ENCODE assay signal across 17 mouse cellular contexts in the genomic region with DNA sequence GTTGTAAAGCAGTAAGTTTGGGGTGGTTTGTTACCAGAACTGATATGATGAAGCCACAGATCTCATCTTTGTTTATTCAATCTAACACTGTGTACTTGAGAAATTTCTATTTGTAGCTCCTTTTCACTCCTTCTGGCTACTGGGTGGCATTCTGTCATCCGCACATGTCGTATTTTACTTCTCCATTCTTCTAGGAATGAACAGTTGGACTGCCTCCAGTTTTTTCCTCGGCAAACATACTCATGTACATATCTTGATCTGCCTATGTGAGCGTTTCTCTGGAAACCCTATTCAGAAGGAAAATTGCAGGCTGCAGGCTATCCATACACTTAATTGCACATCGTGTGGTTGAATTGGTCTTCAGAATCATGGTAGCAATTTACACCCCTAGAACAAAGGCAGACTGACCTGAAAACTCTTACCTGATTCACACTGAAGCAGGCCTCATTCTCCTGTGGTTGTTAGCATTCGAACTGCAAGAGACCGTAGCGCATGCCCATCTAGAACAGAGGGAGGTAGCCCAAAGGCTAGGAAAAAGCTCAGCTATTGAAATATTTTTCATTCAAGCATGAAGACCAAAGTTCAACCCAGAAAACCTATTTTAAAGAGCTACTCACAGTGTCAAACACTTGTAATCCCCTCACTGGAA.
DNase-seq lines count a peak whose midpoint lies in the region; ATAC-seq and TF ChIP-seq lines count a peak whose summit lies in the region.
"Had no signal": no experiment of that assay in that cellular context is flagged by ENCODE, and none has a peak within 500 bp of the region (broad histone marks: within the 10 kb centered on the region; RNA-seq: fewer than 3 reads in every experiment).

No protein-coding gene starts in this region.

- no peak overlapping the region for H3K4me3 ChIP-seq in embryonic facial prominence, embryonic 14.5 days (ENCODE audit: low read depth, low read length)
- H3K4me3 ChIP-seq in embryonic facial prominence, embryonic 10.5 days = no peak overlapping the region
- no peak overlapping the region for H3K4me3 ChIP-seq in lung, embryonic 14.5 days (ENCODE audit: low read depth, low read length)
- no peak overlapping the region for H3K4me3 ChIP-seq in lung, adult 2 months (replicated peaks; ENCODE audit: extremely low read depth, low read depth, low read length)
- H3K4me3 ChIP-seq: hindbrain, embryonic 15.5 days; limb, embryonic 15.5 days; megakaryocyte, embryonic 14.5 days; myocyte had no signal

- no peak overlapping the region for H3K27ac ChIP-seq in embryonic facial prominence, embryonic 14.5 days (replicated peaks; ENCODE audit: low read depth, low read length)
- no peak overlapping the region for H3K27ac ChIP-seq in embryonic facial prominence, embryonic 10.5 days (replicated peaks)
- no peak overlapping the region for H3K27ac ChIP-seq in lung, embryonic 14.5 days (ENCODE audit: low read depth)
- H3K27ac ChIP-seq: hindbrain, embryonic 15.5 days; limb, embryonic 15.5 days; stomach, postnatal 0 days had no signal

- TF ChIP-seq CTCF in lung, embryonic 14.5 days (IDR thresholded peaks at IDR 0.05; ENCODE audit: low read depth) = no peak
- no peak for TF ChIP-seq CTCF in lung, adult 2 months (IDR thresholded peaks at IDR 0.05; ENCODE audit: insufficient read depth, low read length)

- no peaks in the 10 kb centered on the region for H3K27me3 ChIP-seq in embryonic facial prominence, embryonic 14.5 days (replicated peaks; ENCODE audit: control insufficient read depth, insufficient read depth, low read length)
- no peaks in the 10 kb centered on the region for H3K27me3 ChIP-seq in embryonic facial prominence, embryonic 10.5 days (replicated peaks; ENCODE audit: low read depth, poor library complexity, severe bottlenecking)
- no peaks in the 10 kb centered on the region for H3K27me3 ChIP-seq in lung, embryonic 14.5 days (ENCODE audit: insufficient read depth, low read length)
- H3K27me3 ChIP-seq: hindbrain, embryonic 15.5 days; limb, embryonic 15.5 days; megakaryocyte, embryonic 14.5 days had no signal

- 64% methylated on average over 8 of the region's 8 CpGs for WGBS in embryonic facial prominence, embryonic 14.5 days
- 86% methylated on average over 8 of the region's 8 CpGs for WGBS in embryonic facial prominence, embryonic 10.5 days
- WGBS in lung, embryonic 14.5 days = 62% methylated on average over 8 of the region's 8 CpGs
- 69% methylated on average over 8 of the region's 8 CpGs for WGBS in lung, adult 2 months

- no peaks in the 10 kb centered on the region for H3K4me1 ChIP-seq in embryonic facial prominence, embryonic 14.5 days (ENCODE audit: control insufficient read depth, insufficient read depth, low read length)
- peaks cover 5% of the 10 kb centered on the region for H3K4me1 ChIP-seq in embryonic facial prominence, embryonic 10.5 days
- H3K4me1 ChIP-seq in lung, embryonic 14.5 days (ENCODE audit: insufficient read depth) = no peaks in the 10 kb centered on the region
- H3K4me1 ChIP-seq in lung, adult 2 months (ENCODE audit: control insufficient read depth, insufficient read depth, low read length) = no peaks in the 10 kb centered on the region
- H3K4me1 ChIP-seq: limb, embryonic 15.5 days; megakaryocyte, embryonic 14.5 days had no signal

- no peak for TF ChIP-seq POLR2A in lung, adult 2 months (IDR thresholded peaks at IDR 0.05; ENCODE audit: borderline replicate concordance, extremely low read depth, low read depth, low read length)

- H3K9ac ChIP-seq in embryonic facial prominence, embryonic 14.5 days (ENCODE audit: low read depth, low read length) = no peak overlapping the region
- no peak overlapping the region for H3K9ac ChIP-seq in lung, embryonic 14.5 days
- H3K9ac ChIP-seq: hindbrain, embryonic 15.5 days; limb, embryonic 15.5 days had no signal

- peak; percentile 50 for DNase-seq in embryonic facial prominence, embryonic 14.5 days (ENCODE audit: low spot score)
- no peak for DNase-seq in embryonic facial prominence, embryonic 10.5 days (ENCODE audit: low spot score)
- peak; percentile 66 for DNase-seq in lung, embryonic 14.5 days
- no peak for DNase-seq in lung, adult 2 months
- DNase-seq in layer of hippocampus, adult 18-20 months (ENCODE audit: low spot score in 2 of 2) = peak; percentile 21 to 74
- peak; percentile 33 for DNase-seq in right cerebral cortex, postnatal 14 days
- no peak for DNase-seq in cerebellum, postnatal 25 days
- DNase-seq in adrenal gland, adult 2 months = no peak
- DNase-seq: cerebellum, adult 9-10 months; kidney, adult 2 months; spleen, adult 18-20 months had no signal

- no peaks in the 10 kb centered on the region for H3K9me3 ChIP-seq in embryonic facial prominence, embryonic 14.5 days (ENCODE audit: control insufficient read depth, low read length)
- no peaks in the 10 kb centered on the region for H3K9me3 ChIP-seq in embryonic facial prominence, embryonic 10.5 days
- no peaks in the 10 kb centered on the region for H3K9me3 ChIP-seq in lung, embryonic 14.5 days (ENCODE audit: low read depth, low read length)
- H3K9me3 ChIP-seq: hindbrain, embryonic 15.5 days; limb, embryonic 15.5 days; megakaryocyte, embryonic 14.5 days had no signal

- no peak for ATAC-seq in embryonic facial prominence, embryonic 14.5 days (ENCODE audit: low read depth)
- ATAC-seq in lung, embryonic 14.5 days (ENCODE audit: insufficient read depth) = no peak
- ATAC-seq: lung, postnatal 0 days had no signal

- no peaks in the 10 kb centered on the region for H3K36me3 ChIP-seq in embryonic facial prominence, embryonic 14.5 days (ENCODE audit: control insufficient read depth, insufficient read depth, low read length)
- no peaks in the 10 kb centered on the region for H3K36me3 ChIP-seq in embryonic facial prominence, embryonic 10.5 days (replicated peaks)
- no peaks in the 10 kb centered on the region for H3K36me3 ChIP-seq in lung, embryonic 14.5 days (ENCODE audit: insufficient read depth)
- H3K36me3 ChIP-seq: hindbrain, embryonic 15.5 days; limb, embryonic 15.5 days had no signal

- no peak overlapping the region for H3K4me2 ChIP-seq in embryonic facial prominence, embryonic 14.5 days (ENCODE audit: low read depth, low read length)
- no peak overlapping the region for H3K4me2 ChIP-seq in lung, embryonic 14.5 days
- H3K4me2 ChIP-seq: hindbrain, embryonic 15.5 days; limb, embryonic 15.5 days had no signal

Comparison
In these comparisons a context has a peak if more than half of its experiments do, and no peak if none do; other contexts are left out.
1. DNase-seq: peak in embryonic facial prominence, embryonic 14.5 days (single experiment), lung, embryonic 14.5 days (single experiment), layer of hippocampus, adult 18-20 months (2 of 2) and right cerebral cortex, postnatal 14 days (single experiment); none in embryonic facial prominence, embryonic 10.5 days (single experiment), lung, adult 2 months (single experiment), cerebellum, postnatal 25 days (0 of 2) and adrenal gland, adult 2 months (single experiment).